Mouse (Mus musculus) right cerebral cortex, postnatal 36 days (tissue): Measurements from ENCODE around the gene Tmsb15l.
A peak's percentile ranks its signal among the peaks of the same experiment; 100 is the strongest.
"Not testable (repeated sequence)": the region's sequence is repeated elsewhere in the genome, so short reads cannot be mapped to it uniquely, and the experiment has no call there.

Source experiments
- DNase-seq, 2 experiments: peaks; one replicate each; pipeline ENCODE4 v3.0.0; 2022; ENCODE audit warnings: low spot score in 2 of 2, mixed read lengths in 1 of 2

Tmsb15l gene

GRCm38 (mm10) chrX:136976424-136977084, at the start of gene Tmsb15l, which contains the start of gene Tmsb15b1:
TSS of gene Tmsb15l (minus strand) at chrX:136976869.
TSS of gene Tmsb15b1 (minus strand) at chrX:136976874.
- peak; percentile 44 to 82 for DNase-seq

DNA sequence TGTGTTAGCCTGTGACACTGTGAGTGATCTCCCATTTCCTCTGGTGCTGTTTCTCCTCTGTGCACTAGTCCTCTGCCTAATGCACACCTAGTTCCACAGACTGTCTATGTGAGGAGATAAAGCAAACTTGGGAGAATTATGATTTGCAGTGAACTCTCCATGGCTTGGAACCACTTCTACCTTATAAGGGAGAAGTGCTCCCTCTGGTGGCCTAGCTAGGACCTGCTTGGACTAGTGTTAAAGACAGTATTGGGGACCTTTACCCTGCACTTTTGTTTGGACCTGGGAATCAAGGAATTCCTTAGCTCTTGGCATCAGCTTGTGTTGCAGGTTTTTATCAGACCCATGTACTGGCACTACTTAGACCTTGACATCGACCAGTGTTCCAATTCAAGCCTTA, 42.6 kb upstream of the Tmsb15l start:
- DNase-seq, result no peak

GRCm38 (mm10) chrX:137017668-137018067, 41.0 kb upstream of the Tmsb15l start:
- no peak for DNase-seq

- no peak for DNase-seq
Observed at GRCm38 (mm10) chrX:137015099-137015709, 38.5 kb upstream of the Tmsb15l start.

- DNase-seq, result no peak
Observed at GRCm38 (mm10) chrX:136996256-136996655, 19.6 kb upstream of the Tmsb15l start.

DNA sequence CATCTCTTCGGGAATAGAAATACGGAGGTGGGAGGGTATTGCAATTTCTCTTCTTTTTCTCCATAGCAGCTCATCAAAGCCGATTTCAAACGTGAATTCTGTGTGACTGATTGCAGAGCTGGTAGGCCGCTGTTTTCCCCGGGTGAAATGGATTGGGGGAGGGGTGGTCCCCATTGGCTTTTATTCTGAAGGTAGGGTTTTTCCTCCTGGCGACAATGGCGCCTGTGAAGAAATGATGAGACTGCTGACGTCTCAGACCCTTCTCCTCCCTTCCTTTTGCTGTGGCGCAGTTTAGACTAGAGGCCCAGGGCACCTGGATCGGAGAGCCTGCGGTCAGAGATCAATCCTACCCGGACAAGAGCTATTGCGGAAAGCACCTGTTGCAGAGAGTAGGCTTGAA, 17.0 kb upstream of the Tmsb15l start:
- DNase-seq, result no peak

- peak; percentile 84 for DNase-seq
Observed at GRCm38 (mm10) chrX:136992978-136993547, 16.4 kb upstream of the Tmsb15l start, which contains the start of gene Zcchc18. TSS of gene Zcchc18 (plus strand) at chrX:136993155.

DNA sequence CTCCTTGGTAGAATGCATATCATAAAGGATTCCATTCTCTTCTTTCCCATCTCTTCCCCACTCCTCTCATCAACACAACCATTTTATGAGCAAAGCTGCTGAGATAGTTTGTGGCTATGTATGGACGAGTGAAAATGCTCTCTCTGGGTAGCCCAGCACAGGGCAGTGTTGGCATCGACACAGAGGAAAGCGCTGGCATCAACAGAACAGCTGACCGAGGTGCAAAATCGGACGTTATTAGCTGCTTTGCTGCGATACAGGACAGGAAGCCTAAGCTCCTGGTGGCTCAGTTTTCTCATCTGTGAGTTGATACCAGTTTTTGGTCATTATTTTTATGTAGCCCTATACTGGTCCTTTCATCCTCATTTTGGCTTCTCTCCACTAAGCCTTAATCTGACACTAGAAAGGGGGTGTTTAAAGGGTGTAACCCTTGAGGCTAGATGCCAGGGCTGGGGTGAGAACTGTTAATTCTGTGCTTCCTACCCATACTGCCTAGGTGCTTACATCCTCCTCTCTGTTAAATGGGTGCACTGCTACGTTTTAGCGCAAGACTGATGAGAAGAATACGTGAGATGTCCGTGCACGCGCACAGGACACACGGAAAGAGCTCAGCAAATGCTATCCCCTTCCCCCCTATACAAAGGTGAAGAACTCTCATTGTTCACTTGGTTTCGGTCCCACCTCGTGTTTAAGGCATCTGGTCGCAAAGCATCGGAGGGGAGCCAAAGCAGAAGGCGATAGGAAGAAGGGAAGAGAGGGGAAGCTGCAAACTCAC, 15.7 kb upstream of the Tmsb15l start:
- no peak for DNase-seq

- DNase-seq, result no peak
Observed at GRCm38 (mm10) chrX:136991274-136991673, 14.6 kb upstream of the Tmsb15l start.

GRCm38 (mm10) chrX:136986039-136986438, 9.4 kb upstream of the Tmsb15l start:
- DNase-seq, result no peak

GRCm38 (mm10) chrX:136978616-136979015, 1.9 kb upstream of the Tmsb15l start:
- DNase-seq, result no peak

- not testable (repeated sequence) for DNase-seq
Observed at GRCm38 (mm10) chrX:136975397-136975796, 1.3 kb downstream of the Tmsb15l start, which contains the start of gene Tmsb15b2. TSS of gene Tmsb15b2 (minus strand) at chrX:136975497.

DNA sequence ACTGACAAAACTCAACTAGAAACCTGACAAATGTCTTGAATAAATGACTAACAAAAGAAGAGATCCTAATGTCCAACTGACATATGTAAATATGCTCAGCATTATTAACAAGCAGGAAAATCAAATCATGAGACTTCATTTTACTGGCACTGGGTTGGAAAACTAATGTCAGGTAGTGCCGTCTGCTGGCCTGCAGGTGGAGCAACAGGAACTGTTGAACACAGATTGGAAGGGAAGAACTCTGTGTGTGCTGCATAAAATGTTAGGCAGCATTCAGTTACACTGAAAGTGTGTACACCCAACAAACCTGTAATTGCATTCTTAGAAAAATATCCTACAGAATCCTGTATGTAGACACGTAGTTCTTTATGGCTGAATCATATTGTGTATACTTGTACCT, 17.0 kb downstream of the Tmsb15l start:
- peak in 1 of 2 experiments; percentile 7 for DNase-seq

DNA sequence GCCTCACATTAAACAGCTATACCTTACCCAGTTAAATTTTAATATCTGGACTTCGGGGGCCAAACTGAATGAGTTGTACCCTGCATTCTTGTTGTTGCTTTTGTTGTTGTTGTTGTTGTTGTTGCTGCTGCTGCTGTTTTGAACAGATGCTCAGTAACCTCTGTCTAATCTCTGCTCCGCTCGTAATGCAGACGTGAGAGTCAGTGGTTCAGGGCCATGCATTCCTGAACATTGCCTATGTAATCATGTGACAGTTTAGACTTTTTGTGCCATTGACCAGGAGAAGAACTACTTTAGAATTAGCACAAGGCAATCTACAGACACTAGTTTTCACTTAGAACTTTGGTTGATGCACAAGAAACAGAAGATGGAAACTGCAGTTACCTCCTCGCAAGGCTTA, 18.4 kb downstream of the Tmsb15l start:
- not testable (repeated sequence) for DNase-seq

DNA sequence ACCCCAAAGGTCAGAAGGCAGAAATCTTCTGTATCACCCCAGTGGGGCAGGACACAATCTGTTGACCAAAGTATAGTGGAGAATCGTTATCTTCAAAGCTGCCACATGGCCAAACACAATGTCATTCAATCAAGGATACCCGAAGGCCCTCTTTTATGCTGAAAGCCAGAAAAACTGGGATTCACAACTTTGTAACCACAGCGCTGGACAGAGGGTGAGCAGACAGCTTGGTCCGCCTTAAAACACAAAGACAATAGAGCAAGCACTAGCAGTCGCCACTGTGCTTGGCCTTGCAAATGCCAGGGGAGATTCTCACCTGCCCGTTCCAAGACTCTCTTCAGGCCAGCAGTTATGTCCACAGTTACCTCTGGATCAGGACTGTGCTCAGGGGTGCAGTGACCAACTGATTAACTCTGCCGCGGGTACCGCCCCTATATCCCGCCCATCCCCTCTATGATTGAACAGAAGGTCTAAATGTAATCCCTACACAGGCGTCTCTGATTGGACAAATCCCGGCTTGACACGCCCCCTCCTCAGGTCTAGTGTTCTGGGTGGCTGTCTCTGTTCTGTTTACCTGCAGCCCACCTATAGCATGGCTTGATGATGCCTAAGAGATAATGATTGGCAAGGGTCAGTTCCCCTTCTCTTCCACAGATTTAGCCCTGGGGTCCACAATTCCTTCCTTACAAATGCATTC, 18.9 kb downstream of the Tmsb15l start:
- peak; percentile 82 to 85 for DNase-seq

DNA sequence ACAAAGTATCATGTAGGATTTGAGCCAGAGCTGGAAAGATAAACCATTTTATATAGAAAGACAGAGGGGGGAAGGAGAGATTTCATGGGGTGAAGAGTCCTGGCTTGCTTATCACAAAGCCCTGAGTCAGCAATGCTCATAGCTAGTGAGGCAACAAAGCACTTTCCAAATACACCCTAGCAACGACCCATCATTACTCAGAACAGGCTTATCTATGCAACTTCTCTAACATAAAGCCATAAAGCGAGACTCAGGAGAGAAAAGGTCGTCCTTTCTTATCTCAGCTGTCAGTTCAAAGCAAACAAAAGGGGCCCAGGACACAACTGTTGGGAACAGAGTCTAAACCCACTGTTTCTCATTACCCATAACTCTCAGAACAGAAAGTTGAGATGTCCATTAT, 38.7 kb downstream of the Tmsb15l start:
- DNase-seq, result no peak

- no peak for DNase-seq
Observed at GRCm38 (mm10) chrX:136927031-136927430, 49.6 kb downstream of the Tmsb15l start, which contains the start of gene H2bfm. TSS of gene H2bfm (plus strand) at chrX:136927325.

GRCm38 (mm10) chrX:136925863-136926262, 50.8 kb downstream of the Tmsb15l start:
- DNase-seq, result no peak
